Mouse (Mus musculus) lung, postnatal 0 days (tissue): ENCODE measurements around the gene Gm13693. TPM values are rescaled to one million over a fixed set of nuclear protein-coding genes. Genes with fewer than 3 reads are reported as not detected.
A peak's percentile ranks its signal among the peaks of the same experiment; 100 is the strongest.
"Not testable (repeated sequence)": the region's sequence is repeated elsewhere in the genome, so short reads cannot be mapped to it uniquely, and the experiment has no call there.

Source experiments
- ATAC-seq: fragments of 200-750 bp; cut with Nextera tagmentation; 2 replicates; pipeline ENCODE4 v1.8.0; 2017; ENCODE audit warnings: moderate library complexity
- DNase-seq: peaks from one replicate; pipeline ENCODE4 v3.0.0-alpha.2; 2016; ENCODE audit warnings: low spot score
- H3K27ac ChIP-seq: fragments of 300-500 bp; sonication (generic); 2 replicates; pipeline ENCODE4 v1.5.1; 2014; ENCODE audit warnings: antibody characterized with exemption, mild to moderate bottlenecking, low read length, mixed read lengths
- H3K27me3 ChIP-seq: fragments of 300-500 bp; sonication (generic); replicated peaks from 2 replicates; pipeline ENCODE4 v1.6.1; 2014; ENCODE audit warnings: low read length, mixed read lengths; ENCODE audit not compliant: insufficient read depth
- H3K36me3 ChIP-seq: fragments of 300-500 bp; sonication (generic); 2 replicates; pipeline ENCODE4 v1.6.1; 2014; ENCODE audit warnings: low read length, mixed read lengths; ENCODE audit not compliant: insufficient read depth
- H3K4me1 ChIP-seq: fragments of 300-500 bp; sonication (generic); 2 replicates; pipeline ENCODE4 v1.6.1; 2014; ENCODE audit warnings: antibody characterized with exemption, low read depth, low read length, mixed read lengths; ENCODE audit not compliant: insufficient read depth
- H3K4me2 ChIP-seq: fragments of 300-500 bp; sonication (generic); replicated peaks from 2 replicates; pipeline ENCODE4 v1.6.1; 2014; ENCODE audit warnings: low read depth, mild to moderate bottlenecking, low read length, moderate library complexity, mixed read lengths
- H3K4me3 ChIP-seq: fragments of 300-500 bp; sonication (generic); 2 replicates; pipeline ENCODE4 v1.5.1; 2014; ENCODE audit warnings: low read depth, low read length
- H3K9ac ChIP-seq: fragments of 300-500 bp; sonication (generic); replicated peaks from 2 replicates; pipeline ENCODE4 v1.6.1; 2014; ENCODE audit warnings: low read depth, mild to moderate bottlenecking
- H3K9me3 ChIP-seq: fragments of 300-500 bp; sonication (generic); 2 replicates; pipeline ENCODE4 v1.6.1; 2016; ENCODE audit warnings: low read length, mixed read lengths
- CTCF ChIP-seq: IDR thresholded peaks from 2 replicates; pipeline ENCODE4 v1.5.1; 2016; ENCODE audit warnings: antibody characterized with exemption, mild to moderate bottlenecking
- EP300 ChIP-seq: IDR thresholded peaks from 2 replicates; pipeline ENCODE4 v1.6.1; 2016; ENCODE audit warnings: antibody characterized with exemption, mild to moderate bottlenecking, control low read depth
- WGBS: fragments of 180-500 bp; shearing (Covaris S2); extraction: QIAGEN DNeasy Blood & Tissue Kit; methylation state at CpG from one replicate; pipeline ENCODE4 v1.1.7; 2014; 5-methylcytosine and 5-hydroxymethylcytosine counted together
- polyA plus RNA-seq: library from polyadenylated mRNA; unstranded; fragments of >200 nt; fragmentation: Nextera tagmentation; extraction: Ambion mirVana; gene quantifications from 2 replicates; pipeline ENCODE4 v1.2.1, GENCODE M21; 2015

The Gm13693 gene
- polyA plus RNA-seq: not detected in 2 replicates

GRCm38 (mm10) chr2:83961203-83961602, at the start of gene Gm13693:
Gene Gm13693 (plus strand): TSS chr2:83961503.
- not testable (repeated sequence) for H3K27ac ChIP-seq, DNase-seq, ATAC-seq, H3K27me3 ChIP-seq, H3K36me3 ChIP-seq, H3K9ac ChIP-seq, H3K4me3 ChIP-seq, H3K4me1 ChIP-seq, H3K4me2 ChIP-seq, H3K9me3 ChIP-seq
- WGBS: no CpG with 5 or more reads among the region's 6 CpGs

GRCm38 (mm10) chr2:83929478-83930088, 31.7 kb upstream of the Gm13693 start:
- no peak for ATAC-seq
- TF ChIP-seq EP300: no peak
- no peak for TF ChIP-seq CTCF
- Histone ChIP-seq H3K4me3 (no peak overlapping the region), H3K4me2 (no peak overlapping the region), H3K9ac (no peak overlapping the region), H3K27me3 (no peaks in the 10 kb centered on the region), H3K4me1 (no peaks in the 10 kb centered on the region), H3K36me3 (no peaks in the 10 kb centered on the region), H3K9me3 (no peaks in the 10 kb centered on the region), H3K27ac (no peak overlapping the region)
- DNase-seq: no peak
- WGBS: 49% methylated on average over 2 of the region's 2 CpGs

- Histone ChIP-seq H3K9ac (no peak within 1 kb of the TSS), H3K36me3 (no peaks in the 10 kb centered on the region), H3K27me3 (no peaks in the 10 kb centered on the region), H3K9me3 (no peaks in the 10 kb centered on the region), H3K4me2 (0 out of 2 replicates have a peak within 1 kb of the TSS, but pooled peaks have one; percentile 17), H3K4me1 (no peaks in the 10 kb centered on the region), H3K27ac (no peak within 1 kb of the TSS), H3K4me3 (no peak within 1 kb of the TSS; the same call in 1 of the 2 replicates)
- TF ChIP-seq EP300 (no peak), CTCF (no peak)
- ATAC-seq: no peak
- DNase-seq: no peak
- WGBS: under 1% methylated on average over 20 of the region's 20 CpGs
Measured at GRCm38 (mm10) chr2:83940931-83941361, 20.4 kb upstream of the Gm13693 start, which contains the start of gene Zswim2. Gene Zswim2 (minus strand): TSS chr2:83941228.

GRCm38 (mm10) chr2:83941378-83941777, 19.9 kb upstream of the Gm13693 start:
- 33% methylated on average over 3 of the region's 3 CpGs for WGBS
- H3K36me3 ChIP-seq: no peaks in the 10 kb centered on the region
- no peaks in the 10 kb centered on the region for H3K4me1 ChIP-seq
- no peak for ATAC-seq
- 0 out of 2 replicates have a peak overlapping the region, but pooled peaks have one; percentile 17 for H3K4me2 ChIP-seq
- H3K9ac ChIP-seq: no peak overlapping the region
- H3K9me3 ChIP-seq: no peaks in the 10 kb centered on the region
- no peak overlapping the region for H3K4me3 ChIP-seq
- H3K27ac ChIP-seq: no peak overlapping the region
- TF ChIP-seq CTCF: no peak
- no peak for TF ChIP-seq EP300
- no peak for DNase-seq
- no peaks in the 10 kb centered on the region for H3K27me3 ChIP-seq

GRCm38 (mm10) chr2:83941792-83942191, 19.5 kb upstream of the Gm13693 start:
- DNase-seq (no peak), ATAC-seq (no peak)
- Histone ChIP-seq H3K27me3 (no peaks in the 10 kb centered on the region), H3K36me3 (no peaks in the 10 kb centered on the region), H3K9ac (no peak overlapping the region), H3K4me1 (no peaks in the 10 kb centered on the region), H3K4me2 (no peak overlapping the region), H3K27ac (no peak overlapping the region), H3K4me3 (no peak overlapping the region), H3K9me3 (no peaks in the 10 kb centered on the region)
- 44% methylated on average over 4 of the region's 4 CpGs for WGBS
- TF ChIP-seq CTCF (no peak), EP300 (no peak)

GRCm38 (mm10) chr2:83955393-83955792, 5.9 kb upstream of the Gm13693 start, which contains the start of gene Gm13698:
Gene Gm13698 (plus strand): TSS chr2:83955693.
- not testable (repeated sequence) for DNase-seq, H3K27me3 ChIP-seq, H3K9me3 ChIP-seq, H3K9ac ChIP-seq, H3K4me3 ChIP-seq, H3K4me1 ChIP-seq, H3K27ac ChIP-seq, H3K36me3 ChIP-seq, H3K4me2 ChIP-seq, ATAC-seq
- WGBS: no CpG with 5 or more reads among the region's 6 CpGs

DNA sequence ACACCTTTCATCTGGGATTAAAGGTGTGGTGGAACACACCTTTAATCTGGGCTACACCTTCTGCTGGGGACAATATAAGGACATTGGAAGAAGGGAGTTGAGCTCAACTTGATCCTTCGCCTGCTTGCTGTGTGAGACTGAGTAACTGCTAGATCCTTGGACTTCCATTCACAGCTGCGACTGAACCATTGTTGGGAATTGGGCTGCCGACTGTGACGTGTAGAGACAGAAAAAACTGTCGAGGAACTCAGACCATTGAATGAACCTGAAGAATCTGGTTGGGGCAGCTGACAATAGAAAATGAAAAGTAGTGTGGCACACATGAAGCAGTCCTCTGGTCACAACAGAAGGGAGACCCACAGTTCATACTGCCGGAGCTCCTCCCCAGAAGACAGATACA, 5.7 kb downstream of the Gm13693 start, which contains the start of gene Gm13695:
TSS of gene Gm13695 (plus strand) at position 301 of the 400 bp plus-strand sequence.
- not testable (repeated sequence) for H3K4me1 ChIP-seq, H3K4me3 ChIP-seq, H3K9ac ChIP-seq, H3K9me3 ChIP-seq, H3K27me3 ChIP-seq, H3K4me2 ChIP-seq, ATAC-seq, H3K27ac ChIP-seq, DNase-seq, H3K36me3 ChIP-seq
- WGBS: no CpG with 5 or more reads among the region's 6 CpGs

- H3K27me3 ChIP-seq, H3K4me3 ChIP-seq, H3K36me3 ChIP-seq, ATAC-seq, H3K9ac ChIP-seq, H3K4me2 ChIP-seq, H3K27ac ChIP-seq, H3K9me3 ChIP-seq, DNase-seq, H3K4me1 ChIP-seq: not testable (repeated sequence)
- no CpG with 5 or more reads among the region's 6 CpGs for WGBS
Measured at GRCm38 (mm10) chr2:83972823-83973222, 11.5 kb downstream of the Gm13693 start, which contains the start of gene Gm13696. Gene Gm13696 (plus strand): TSS chr2:83973123.

- H3K36me3 ChIP-seq, H3K4me2 ChIP-seq: not testable (repeated sequence)
- WGBS: no CpG with 5 or more reads among the region's 6 CpGs
Measured at GRCm38 (mm10) chr2:83978633-83979032, 17.3 kb downstream of the Gm13693 start, which contains the start of gene Gm13694. Gene Gm13694 (plus strand): TSS chr2:83978933.

More at GRCm38 (mm10) chr2:83978633-83979032, 17.3 kb downstream of the Gm13693 start, which contains the start of gene Gm13694:
- H3K27me3 ChIP-seq, H3K4me1 ChIP-seq, H3K9me3 ChIP-seq, H3K27ac ChIP-seq, ATAC-seq, DNase-seq, H3K9ac ChIP-seq, H3K4me3 ChIP-seq: not testable (repeated sequence)
